Mouse (Mus musculus) testis, adult 10 weeks (tissue): ENCODE measurements around the gene Paics. TPM values are rescaled to one million over a fixed set of nuclear protein-coding genes. Genes with fewer than 3 reads are reported as not detected.

Experiments
- polyA plus RNA-seq: library from polyadenylated mRNA; stranded (reverse); fragments of 350-450 nt; fragmentation: Illumina TruSeq; extraction: RNeasy Lipid Tissue Mini Kit (QIAGEN cat#74804); gene quantifications from one replicate; pipeline ENCODE4 v1.2.3, GENCODE M21; 2014; ENCODE audit warnings: low read depth, low replicate concordance

The Paics gene
- 80.8 TPM for polyA plus RNA-seq

GRCm38 (mm10) chr5:76951106-76952027 lies at the start of gene Paics, which contains the start of gene Ppat:
Gene Paics, plus strand, starts transcription at chr5:76951307.
Gene Ppat, minus strand, starts transcription at chr5:76951578.

GRCm38 (mm10) chr5:76905405-76906154 lies 45.5 kb upstream of the Paics start, which contains the start of gene Aasdh:
Gene Aasdh, minus strand, starts transcription at chr5:76905514.

GRCm38 (mm10) chr5:76974554-76975285 lies 23.6 kb downstream of the Paics start, which contains the start of gene Srp72:
Gene Srp72, plus strand, starts transcription at chr5:76974683.

GRCm38 (mm10) chr5:77004051-77004821 lies 53.1 kb downstream of the Paics start, which contains the start of gene Arl9:
Gene Arl9, plus strand, starts transcription at chr5:77004055.

GRCm38 (mm10) chr5:77015544-77016482 lies 64.7 kb downstream of the Paics start, which contains the start of gene Thegl:
Gene Thegl, plus strand, starts transcription at chr5:77016023.

Other genes with a start within 250 kb of the Paics start
- gene Aasdh, start 45.8 kb upstream of the Paics start, polyA plus RNA-seq, result 24.9 TPM
- gene Ppat, start 271 bp downstream of the Paics start, polyA plus RNA-seq, result 18.0 TPM
- 172 TPM for gene Srp72, start 23.4 kb downstream of the Paics start, polyA plus RNA-seq
- 186 TPM for gene Arl9, start 52.7 kb downstream of the Paics start, polyA plus RNA-seq
- 117 TPM for gene Thegl, start 64.7 kb downstream of the Paics start, polyA plus RNA-seq
- 9.1 TPM for gene Hopx, start 163.8 kb downstream of the Paics start, polyA plus RNA-seq